In the genomic region with DNA sequence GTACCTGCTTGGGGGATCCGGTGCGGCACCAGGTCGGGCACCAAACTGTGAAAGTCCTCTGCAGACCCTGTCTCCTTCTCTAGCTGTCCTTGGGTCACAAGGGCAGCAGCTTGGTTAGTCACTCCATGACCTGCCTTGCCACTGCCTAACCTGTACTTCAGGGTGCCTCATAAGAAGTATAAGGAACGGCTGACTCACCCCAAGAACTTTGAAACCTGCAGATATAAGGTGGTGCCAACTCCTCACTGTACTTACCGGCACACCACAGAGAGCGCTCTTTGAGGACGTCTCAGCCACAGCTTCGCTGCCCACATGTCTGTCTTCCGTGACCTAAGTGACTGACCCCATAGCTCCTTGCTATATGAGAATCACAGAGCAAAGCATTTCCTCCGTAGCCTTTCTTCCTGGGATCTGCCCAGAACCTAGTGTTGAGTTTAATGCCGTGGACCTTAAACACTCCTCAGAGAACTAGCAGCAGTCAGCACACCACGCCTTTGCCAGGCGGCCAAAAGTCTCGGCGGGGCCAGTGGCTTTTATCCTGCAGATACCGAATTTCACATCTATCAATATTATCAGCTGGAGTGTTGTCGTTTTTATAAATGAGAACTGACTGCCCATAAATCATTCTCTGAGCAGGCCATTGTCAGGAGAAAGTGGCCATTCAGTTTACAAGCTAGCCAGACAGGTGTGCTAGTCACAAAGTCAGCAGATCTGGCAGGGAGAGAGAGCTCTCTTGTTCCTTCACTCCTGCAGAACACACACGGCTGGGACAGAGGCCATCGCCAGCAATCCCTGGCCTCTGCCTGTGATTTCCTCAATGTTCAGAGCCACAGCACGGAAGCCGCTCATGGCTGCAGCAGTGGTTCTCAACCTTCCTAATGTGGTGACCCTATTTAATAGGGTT, we compare ENCODE assay signal across 28 mouse cellular contexts. TPM values are rescaled to one million over a fixed set of nuclear protein-coding genes. Genes with fewer than 3 reads are reported as not detected.
"Had no signal": no experiment of that assay in that cellular context is flagged by ENCODE, and none has a peak within 500 bp of the region (broad histone marks: within the 10 kb centered on the region; RNA-seq: fewer than 3 reads in every experiment).

No protein-coding gene starts in this region.

- H3K4me2 ChIP-seq: liver, embryonic 12.5 days; lung, embryonic 14.5 days; midbrain, embryonic 12.5 days; neural tube, embryonic 13.5 days; neural tube, embryonic 15.5 days; stomach, embryonic 15.5 days had no signal

- H3K4me1 ChIP-seq: liver, embryonic 12.5 days; midbrain, embryonic 10.5 days; midbrain, embryonic 12.5 days; neural tube, embryonic 13.5 days; neural tube, embryonic 15.5 days; stomach, embryonic 15.5 days had no signal

- H3K9ac ChIP-seq: liver, embryonic 12.5 days; liver, embryonic 14.5 days; lung, embryonic 14.5 days; midbrain, embryonic 12.5 days; neural tube, embryonic 13.5 days; neural tube, embryonic 15.5 days; stomach, embryonic 15.5 days had no signal

- H3K27me3 ChIP-seq: neural tube, embryonic 15.5 days; stomach, embryonic 15.5 days had no signal

- DNase-seq: lung, adult 18-20 months; lung, embryonic 14.5 days; lung, postnatal 10 days; lung, postnatal 4 days; midbrain, embryonic 14.5 days; retina, postnatal 1 day; right cerebral cortex, adult 18-20 months; right cerebral cortex, postnatal 25 days; right cerebral cortex, postnatal 4 days; thymus, adult 2 months; thymus, postnatal 14 days; thymus, postnatal 36 days had no signal

- ATAC-seq: liver, embryonic 12.5 days; midbrain, embryonic 16.5 days had no signal

- H3K27ac ChIP-seq: liver, embryonic 12.5 days; liver, embryonic 14.5 days; midbrain, embryonic 10.5 days; midbrain, embryonic 12.5 days; neural tube, embryonic 13.5 days; neural tube, embryonic 15.5 days; stomach, embryonic 15.5 days had no signal

- H3K36me3 ChIP-seq: liver, embryonic 12.5 days; midbrain, embryonic 10.5 days; midbrain, embryonic 12.5 days; neural tube, embryonic 13.5 days; neural tube, embryonic 15.5 days; stomach, embryonic 15.5 days had no signal

- H3K4me3 ChIP-seq: liver, embryonic 12.5 days; midbrain, embryonic 10.5 days; midbrain, embryonic 12.5 days; myocyte; neural tube, embryonic 13.5 days; neural tube, embryonic 15.5 days; stomach, embryonic 15.5 days had no signal

- H3K9me3 ChIP-seq: liver, embryonic 12.5 days; midbrain, embryonic 10.5 days; midbrain, embryonic 12.5 days; neural tube, embryonic 13.5 days; neural tube, embryonic 15.5 days; stomach, embryonic 15.5 days had no signal

RNA-seq across cellular contexts. Expression of a gene that starts 34.1 kb away (rescaled TPM):
- total RNA-seq: megakaryocyte, adult 5-6 weeks; megakaryocyte-erythroid progenitor cell, adult 5-6 weeks had no signal
- polyA plus RNA-seq: lung, embryonic 14.5 days; lung, embryonic 16.5 days; midbrain, embryonic 10.5 days; midbrain, embryonic 12.5 days; midbrain, embryonic 14.5 days; midbrain, embryonic 16.5 days; myocyte; neural tube, embryonic 11.5 days; neural tube, embryonic 13.5 days; neural tube, embryonic 15.5 days; spleen, adult 2 months; testis, adult 2 months; thymus, adult 2 months had no signal

RNA-seq across cellular contexts. Expression of a gene that starts 47.2 kb away (rescaled TPM):
- total RNA-seq: megakaryocyte, adult 5-6 weeks; megakaryocyte-erythroid progenitor cell, adult 5-6 weeks had no signal
- polyA plus RNA-seq: liver, embryonic 12.5 days; liver, embryonic 14.5 days; liver, embryonic 16.5 days; lung, embryonic 14.5 days; lung, embryonic 16.5 days; myocyte; spleen, adult 2 months; stomach, embryonic 15.5 days; testis, adult 2 months; thymus, adult 2 months had no signal
